Mouse (Mus musculus): ENCODE measurements around the gene Mast4. TPM values are rescaled to one million over a fixed set of nuclear protein-coding genes. Genes with fewer than 3 reads are reported as not detected.

The Mast4 gene
- total and polyA plus RNA-seq, 3 experiments = 0.99 to 7.4 (median 6.1) TPM

- dilution Hi-C loops (cut with MboI; ENCODE audit: extremely low pct_ligation_motif_present, extremely low pct_unique_long_range_greater_than_20kb, low sequenced_read_pairs) (no loop called here), in situ Hi-C loops (cut with MboI; ENCODE audit: low pct_ligation_motif_present, low pct_unique_long_range_greater_than_20kb, low sequenced_read_pairs) (no loop called here)
These were observed 1.9 kb upstream of the Mast4 start for GRCm38 (mm10) chr13:103336237-103336636.

GRCm38 (mm10) chr13:103334723-103335458, 594 bp upstream of the Mast4 start:
- Histone ChIP-seq H3K27ac (ENCODE audit: insufficient read depth, low read depth) (no peak overlapping the region), H3K36me3 (replicated peaks in 1 of 2; ENCODE audit: control insufficient read depth in 1 of 2, insufficient read depth in 1 of 2, low read length in 1 of 2) (peaks cover 0 to 17% of the 10 kb centered on the region in 2 experiments), H3K4me3 (replicated peaks in 1 of 3; ENCODE audit: low read depth in 2 of 3, low read length in 2 of 3, poor library complexity in 1 of 3) (no peak overlapping the region), H3K9me3 (replicated peaks; ENCODE audit: low read length) (peaks cover 18% of the 10 kb centered on the region), H3K4me2 (ENCODE audit: insufficient read depth, low read depth, poor library complexity, severe bottlenecking) (no peak overlapping the region), H3K79me2 (replicated peaks; ENCODE audit: control insufficient read depth, extremely low read depth, insufficient read depth, poor library complexity, severe bottlenecking) (no peaks in the 10 kb centered on the region), H3K9ac (ENCODE audit: insufficient read depth, low read depth) (no peak overlapping the region), H3K27me3 (replicated peaks) (no peaks in the 10 kb centered on the region), H3K4me1 (ENCODE audit: control insufficient read depth in 1 of 2, insufficient read depth in 2 of 2) (peaks cover 0 to 10% of the 10 kb centered on the region in 2 experiments; a peak in 1 of 4 replicates)
- dilution Hi-C loops (cut with MboI; ENCODE audit: extremely low pct_ligation_motif_present, extremely low pct_unique_long_range_greater_than_20kb, low sequenced_read_pairs) = no loop called here
- in situ Hi-C loops (cut with MboI; ENCODE audit: low pct_ligation_motif_present, low pct_unique_long_range_greater_than_20kb, low sequenced_read_pairs) = no loop called here
- TF ChIP-seq JUND (conservative IDR thresholded peaks at IDR 0.05; ENCODE audit: low read depth, low read length) (no peak), EP300 (IDR thresholded peaks at IDR 0.05; ENCODE audit: low read length) (no peak), USF2 (conservative IDR thresholded peaks at IDR 0.05; ENCODE audit: low read depth, low read length) (no peak), RAD21 (IDR thresholded peaks at IDR 0.05; ENCODE audit: low read depth, low read length) (no peak), POLR2AphosphoS2 (IDR thresholded peaks at IDR 0.05; ENCODE audit: low read depth, low read length) (no peak), ELF1 (IDR thresholded peaks at IDR 0.05; ENCODE audit: low read depth, low read length) (no peak), IRF4 (IDR thresholded peaks at IDR 0.05; ENCODE audit: low read depth, low read length) (no peak), MYC (IDR thresholded peaks at IDR 0.05; ENCODE audit: low read depth, low read length) (no peak), POLR2A (IDR thresholded peaks at IDR 0.05; ENCODE audit: low read depth, low read length) (no peak), USF1 (IDR thresholded peaks at IDR 0.05; ENCODE audit: low read depth, low read length) (no peak), NRF1 (IDR thresholded peaks at IDR 0.05; ENCODE audit: low read depth, low read length) (no peak)
- DNase-seq (ENCODE audit: extremely low read depth) = no peak

More at GRCm38 (mm10) chr13:103336237-103336636, 1.9 kb upstream of the Mast4 start:
- Histone ChIP-seq H3K9ac (ENCODE audit: insufficient read depth, low read depth) (no peak overlapping the region), H3K79me2 (replicated peaks; ENCODE audit: control insufficient read depth, extremely low read depth, insufficient read depth, poor library complexity, severe bottlenecking) (no peaks in the 10 kb centered on the region), H3K36me3 (replicated peaks in 1 of 2; ENCODE audit: control insufficient read depth in 1 of 2, insufficient read depth in 1 of 2, low read length in 1 of 2) (peaks cover 0 to 17% of the 10 kb centered on the region in 2 experiments), H3K9me3 (replicated peaks; ENCODE audit: low read length) (peaks cover 18% of the 10 kb centered on the region), H3K27me3 (replicated peaks) (no peaks in the 10 kb centered on the region), H3K4me1 (ENCODE audit: control insufficient read depth in 1 of 2, insufficient read depth in 2 of 2) (peaks cover 0 to 10% of the 10 kb centered on the region in 2 experiments; a peak in 1 of 4 replicates), H3K4me2 (ENCODE audit: insufficient read depth, low read depth, poor library complexity, severe bottlenecking) (no peak overlapping the region), H3K27ac (ENCODE audit: insufficient read depth, low read depth) (no peak overlapping the region), H3K4me3 (replicated peaks in 1 of 3; ENCODE audit: low read depth in 2 of 3, low read length in 2 of 3, poor library complexity in 1 of 3) (no peak overlapping the region)
- no peak for TF ChIP-seq CHD2 (IDR thresholded peaks at IDR 0.05; ENCODE audit: low read length)
- TF ChIP-seq TCF12 (IDR thresholded peaks at IDR 0.05; ENCODE audit: low read depth, low read length) = no peak
- no peak for TF ChIP-seq IRF4 (IDR thresholded peaks at IDR 0.05; ENCODE audit: low read depth, low read length)
- TF ChIP-seq CHD1 (IDR thresholded peaks at IDR 0.05; ENCODE audit: low read depth, low read length) = no peak
- no peak for TF ChIP-seq PAX5 (IDR thresholded peaks at IDR 0.05; ENCODE audit: low read length)
- no peak for TF ChIP-seq ETS1 (conservative IDR thresholded peaks at IDR 0.05; ENCODE audit: low read depth, low read length)
- TF ChIP-seq POLR2A (IDR thresholded peaks at IDR 0.05; ENCODE audit: low read depth, low read length) = no peak
- no peak for TF ChIP-seq TBP (conservative IDR thresholded peaks at IDR 0.05; ENCODE audit: low read depth, low read length)
- TF ChIP-seq KAT2A (IDR thresholded peaks at IDR 0.05; ENCODE audit: insufficient replicate concordance, low read length) = no peak
- TF ChIP-seq E2F4 (IDR thresholded peaks at IDR 0.05; ENCODE audit: insufficient replicate concordance, low read depth, low read length) = no peak
- no peak for TF ChIP-seq MXI1 (IDR thresholded peaks at IDR 0.05; ENCODE audit: low read depth, low read length)
- no peak for TF ChIP-seq MAX (IDR thresholded peaks at IDR 0.05; ENCODE audit: low read length)
- TF ChIP-seq SIN3A (IDR thresholded peaks at IDR 0.05; ENCODE audit: low read length) = no peak
- no peak for TF ChIP-seq BHLHE40 (IDR thresholded peaks at IDR 0.05; ENCODE audit: low read depth, low read length)
- TF ChIP-seq ZNF384 (IDR thresholded peaks at IDR 0.05; ENCODE audit: low read depth, low read length) = no peak
- no peak for TF ChIP-seq MAZ (IDR thresholded peaks at IDR 0.05; ENCODE audit: low read depth, low read length)
- TF ChIP-seq MYC (IDR thresholded peaks at IDR 0.05; ENCODE audit: low read depth, low read length) = no peak
- DNase-seq (ENCODE audit: extremely low read depth) = no peak

Data from CH12.LX (cell line).